Mouse (Mus musculus) heart, embryonic 11.5 days (tissue): ENCODE results near the gene Vps8. TPM values are rescaled to one million over a fixed set of nuclear protein-coding genes. Genes with fewer than 3 reads are reported as not detected.

Experiments
- ATAC-seq: fragments of 200-750 bp; cut with Nextera tagmentation; replicated peaks from 2 replicates; pipeline ENCODE4 v1.8.0; 2017; ENCODE audit warnings: moderate library complexity; ENCODE audit not compliant: insufficient number of reproducible peaks, low FRiP score, low TSS enrichment
- H3K27ac ChIP-seq: fragments of 300-500 bp; sonication (generic); 2 replicates; pipeline ENCODE4 v1.5.1; 2014; ENCODE audit warnings: mild to moderate bottlenecking, low read depth, low read length
- H3K27me3 ChIP-seq: fragments of 300-500 bp; sonication (generic); 2 replicates; pipeline ENCODE4 v1.6.1; 2014; ENCODE audit warnings: mild to moderate bottlenecking, low read length, mixed read lengths; ENCODE audit not compliant: control insufficient read depth, insufficient read depth
- H3K36me3 ChIP-seq: fragments of 300-500 bp; sonication (generic); 2 replicates; pipeline ENCODE4 v1.6.1; 2014; ENCODE audit warnings: mild to moderate bottlenecking, low read length, moderate library complexity, mixed read lengths; ENCODE audit not compliant: control insufficient read depth, insufficient read depth
- H3K4me1 ChIP-seq: fragments of 300-500 bp; sonication (generic); 2 replicates; pipeline ENCODE4 v1.6.1; 2014; ENCODE audit warnings: low read length; ENCODE audit not compliant: control insufficient read depth, insufficient read depth
- H3K4me2 ChIP-seq: fragments of 300-500 bp; sonication (generic); 2 replicates; pipeline ENCODE4 v1.6.1; 2014; ENCODE audit warnings: mild to moderate bottlenecking, moderate library complexity
- H3K4me3 ChIP-seq: fragments of 300-500 bp; sonication (generic); 2 replicates; pipeline ENCODE4 v1.5.1; 2014; ENCODE audit warnings: low read depth, low read length
- H3K9ac ChIP-seq: fragments of 300-500 bp; sonication (generic); 2 replicates; pipeline ENCODE4 v1.6.1; 2014; ENCODE audit warnings: mild to moderate bottlenecking, low read depth, low read length, moderate library complexity
- H3K9me3 ChIP-seq: fragments of 300-500 bp; sonication (generic); replicated peaks from 2 replicates; pipeline ENCODE4 v1.6.1; 2016; ENCODE audit warnings: low read length; ENCODE audit not compliant: control insufficient read depth
- WGBS: fragments of 180-500 bp; shearing (Covaris S2); extraction: QIAGEN DNeasy Blood & Tissue Kit; methylation state at CpG from one replicate; pipeline ENCODE4 v1.1.7; 2014; ENCODE audit not compliant: insufficient replicate concordance; 5-methylcytosine and 5-hydroxymethylcytosine counted together
- polyA plus RNA-seq: library from polyadenylated mRNA; unstranded; fragments of >200 nt; fragmentation: Nextera tagmentation; extraction: Ambion mirVana; gene quantifications from 2 replicates; pipeline ENCODE4 v1.2.1, GENCODE M21; 2014

Gene Vps8
- polyA plus RNA-seq, 1 experiment from 2014 or later = 22.5 TPM

DNA sequence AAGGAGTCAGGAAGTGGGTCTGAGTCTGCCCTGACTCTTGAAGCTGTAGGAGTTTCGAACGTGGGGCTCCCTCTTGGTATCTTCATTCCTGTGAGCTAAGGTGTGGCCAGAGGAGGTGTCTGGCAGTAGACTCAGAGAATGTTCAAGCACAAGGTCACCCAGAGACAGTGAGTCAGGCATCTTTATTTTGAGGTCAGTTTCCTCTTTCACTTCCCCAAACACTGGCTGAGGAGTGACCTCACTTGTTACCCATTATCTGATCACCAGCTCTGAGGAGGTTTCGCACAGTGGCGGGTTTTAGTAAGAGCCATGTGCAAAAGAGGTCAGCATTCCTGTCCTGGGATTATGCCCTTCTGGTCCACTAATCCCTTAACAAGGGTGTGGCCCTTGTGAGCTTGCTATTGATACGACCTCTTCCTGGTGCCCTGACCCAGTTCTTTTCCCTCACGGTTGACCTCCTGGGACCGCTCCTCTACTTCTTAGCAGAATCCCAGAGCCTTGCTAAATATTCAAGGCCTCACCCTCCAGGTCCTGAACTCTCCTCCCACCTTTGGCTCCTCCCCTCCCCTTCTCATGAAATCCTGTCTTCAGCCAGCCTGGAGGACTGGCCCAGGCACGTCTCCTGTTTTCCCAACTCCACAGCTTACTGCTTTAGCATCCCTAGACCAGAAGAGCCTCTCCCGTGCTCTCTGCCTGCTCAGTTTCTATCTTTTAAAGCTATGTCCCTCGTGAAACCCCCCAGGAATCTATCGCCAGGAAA lies 40.6 kb upstream of the Vps8 start:
- Histone ChIP-seq H3K9ac (no peak overlapping the region), H3K9me3 (no peaks in the 10 kb centered on the region), H3K27me3 (0 out of 2 replicates have a peak, but pooled peaks cover 2% of the 10 kb centered on the region), H3K4me1 (0 out of 2 replicates have a peak, but pooled peaks cover 7% of the 10 kb centered on the region), H3K4me3 (no peak overlapping the region), H3K36me3 (no peaks in the 10 kb centered on the region), H3K27ac (no peak overlapping the region), H3K4me2 (no peak overlapping the region)
- 24% methylated on average over 11 of the region's 11 CpGs for WGBS
- ATAC-seq = no peak

DNA sequence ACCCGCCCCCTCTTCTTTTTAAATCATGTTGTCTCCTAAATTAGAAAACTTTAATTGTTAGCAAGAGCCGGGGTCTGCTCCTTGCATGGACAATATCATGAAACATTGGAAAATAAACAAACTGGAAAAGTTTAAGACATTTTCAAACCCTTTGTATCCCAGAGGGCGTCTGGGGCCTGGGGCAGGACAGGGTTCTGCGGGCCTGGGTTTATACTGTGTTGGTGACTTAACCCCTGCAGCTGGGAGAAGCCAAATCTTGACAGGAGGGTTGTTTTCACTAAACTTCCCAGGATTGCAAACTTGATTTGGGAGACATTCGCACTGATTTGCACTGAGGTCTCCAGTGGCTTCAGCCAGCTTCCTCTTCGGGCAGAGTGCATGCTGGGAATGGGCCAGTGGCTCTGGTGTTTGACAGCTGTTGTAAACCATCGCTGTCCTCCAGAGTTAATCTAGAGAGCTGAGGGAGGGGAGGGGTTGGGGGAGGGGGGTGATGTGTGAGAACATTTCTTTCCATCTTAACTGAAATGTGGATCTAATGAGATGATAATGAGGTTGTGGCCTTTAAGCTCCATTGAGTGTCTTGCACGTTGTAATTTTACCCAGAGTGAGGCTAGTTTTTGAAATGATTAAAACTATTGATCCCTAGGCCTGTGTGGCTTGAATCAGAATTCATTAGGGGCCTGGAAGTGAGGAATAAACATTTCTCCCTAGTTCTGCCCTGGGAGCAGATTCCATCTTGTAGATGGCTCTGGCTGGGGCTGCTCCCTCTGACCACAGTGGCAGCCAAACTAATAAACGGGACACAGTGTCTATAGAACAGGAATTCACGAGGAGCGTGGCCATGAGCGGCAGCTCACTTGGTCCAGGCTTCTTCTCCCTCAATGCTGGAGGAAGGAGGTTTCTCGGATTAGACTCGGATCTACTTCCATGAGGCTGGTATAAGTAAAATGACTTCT lies 36.7 kb upstream of the Vps8 start:
- H3K4me1 ChIP-seq = 0 out of 2 replicates have a peak, but pooled peaks cover 7% of the 10 kb centered on the region
- H3K4me2 ChIP-seq = no peak overlapping the region
- H3K4me3 ChIP-seq = no peak overlapping the region
- 0 out of 2 replicates have a peak, but pooled peaks cover 2% of the 10 kb centered on the region for H3K27me3 ChIP-seq
- no peaks in the 10 kb centered on the region for H3K9me3 ChIP-seq
- no peak overlapping the region for H3K9ac ChIP-seq
- no peaks in the 10 kb centered on the region for H3K36me3 ChIP-seq
- no peak overlapping the region for H3K27ac ChIP-seq
- no peak for ATAC-seq
- 57% methylated on average over 14 of the region's 14 CpGs for WGBS

DNA sequence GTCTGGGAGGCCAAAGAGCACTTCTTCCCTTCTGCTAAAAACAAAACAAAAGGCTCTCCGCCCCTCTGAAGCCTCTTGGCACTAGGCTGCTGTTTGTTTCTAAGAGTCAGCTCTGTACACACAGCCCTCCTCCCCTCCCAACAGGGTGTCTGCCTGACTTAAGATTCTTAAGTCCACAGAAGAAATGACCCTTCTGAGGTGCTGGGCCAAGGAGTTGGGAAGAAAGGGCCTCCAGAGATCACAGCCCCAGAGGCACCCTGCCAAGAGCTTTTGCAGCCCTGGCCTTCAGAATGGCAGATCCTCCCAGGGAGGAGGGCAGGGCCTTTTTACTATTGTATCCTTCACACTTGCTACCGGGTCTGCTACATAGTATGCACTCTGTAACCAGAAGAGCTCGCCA lies 33.6 kb upstream of the Vps8 start:
- no peaks in the 10 kb centered on the region for H3K9me3 ChIP-seq
- H3K36me3 ChIP-seq = no peaks in the 10 kb centered on the region
- peaks cover 4% of the 10 kb centered on the region; the same call in 1 of the 2 replicates for H3K4me1 ChIP-seq
- ATAC-seq = no peak
- H3K27ac ChIP-seq = no peak overlapping the region
- WGBS = 58% methylated on average over 3 of the region's 3 CpGs
- H3K4me3 ChIP-seq = no peak overlapping the region
- no peak overlapping the region for H3K4me2 ChIP-seq
- H3K27me3 ChIP-seq = 0 out of 2 replicates have a peak, but pooled peaks cover 2% of the 10 kb centered on the region
- no peak overlapping the region for H3K9ac ChIP-seq

DNA sequence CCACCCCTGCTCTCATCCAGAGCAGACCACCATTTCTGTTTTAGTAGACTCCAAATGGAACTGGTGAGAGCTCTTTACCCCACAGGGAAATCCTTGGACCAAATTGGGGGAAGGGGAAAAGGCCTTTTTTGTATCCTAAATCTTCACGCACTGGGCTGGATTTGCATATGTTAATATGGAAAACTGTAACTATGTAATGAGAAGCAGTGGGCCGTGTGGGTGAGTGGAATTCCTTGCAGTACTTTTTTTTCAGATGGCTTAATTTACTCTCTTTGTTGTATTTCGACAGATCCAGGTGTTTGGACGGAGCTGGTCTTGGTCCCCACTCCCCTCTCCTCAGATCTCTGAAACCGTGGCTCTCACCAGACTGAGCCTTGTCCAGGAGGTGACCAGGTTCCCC lies 32.2 kb upstream of the Vps8 start:
- no peak for ATAC-seq
- no peaks in the 10 kb centered on the region for H3K27me3 ChIP-seq
- no peak overlapping the region for H3K4me3 ChIP-seq
- no peaks in the 10 kb centered on the region for H3K36me3 ChIP-seq
- H3K9me3 ChIP-seq = no peaks in the 10 kb centered on the region
- no peak overlapping the region for H3K27ac ChIP-seq
- WGBS = 61% methylated on average over 5 of the region's 5 CpGs
- no peak overlapping the region for H3K4me2 ChIP-seq
- H3K4me1 ChIP-seq = peaks cover 9% of the 10 kb centered on the region; the same call in 1 of the 2 replicates
- H3K9ac ChIP-seq = no peak overlapping the region

DNA sequence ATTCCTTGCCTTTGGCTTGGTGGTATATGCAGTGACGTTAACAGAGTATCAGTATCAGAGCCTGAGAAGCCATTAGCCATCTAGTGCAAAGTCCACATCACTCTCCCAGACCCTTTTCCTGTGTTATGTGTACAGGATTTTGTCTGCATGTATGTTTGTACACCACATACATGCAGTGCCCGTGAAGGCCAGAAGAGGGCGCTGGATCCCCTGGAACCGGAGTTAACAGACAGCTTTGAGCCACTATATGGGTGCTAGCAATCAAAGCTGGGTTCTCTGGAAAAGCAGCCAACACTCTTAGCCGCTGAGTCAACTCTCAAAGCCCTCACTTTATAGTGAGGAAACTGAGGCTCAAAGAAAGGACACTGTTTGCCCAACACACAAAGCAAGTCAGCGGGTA lies 30.8 kb upstream of the Vps8 start:
- 64% methylated on average over 6 of the region's 6 CpGs for WGBS
- H3K9me3 ChIP-seq = no peaks in the 10 kb centered on the region
- no peaks in the 10 kb centered on the region for H3K36me3 ChIP-seq
- no peaks in the 10 kb centered on the region for H3K27me3 ChIP-seq
- no peak overlapping the region for H3K9ac ChIP-seq
- no peak overlapping the region for H3K4me2 ChIP-seq
- no peak overlapping the region for H3K4me3 ChIP-seq
- no peak overlapping the region for H3K27ac ChIP-seq
- peaks cover 9% of the 10 kb centered on the region; the same call in 1 of the 2 replicates for H3K4me1 ChIP-seq
- no peak for ATAC-seq

DNA sequence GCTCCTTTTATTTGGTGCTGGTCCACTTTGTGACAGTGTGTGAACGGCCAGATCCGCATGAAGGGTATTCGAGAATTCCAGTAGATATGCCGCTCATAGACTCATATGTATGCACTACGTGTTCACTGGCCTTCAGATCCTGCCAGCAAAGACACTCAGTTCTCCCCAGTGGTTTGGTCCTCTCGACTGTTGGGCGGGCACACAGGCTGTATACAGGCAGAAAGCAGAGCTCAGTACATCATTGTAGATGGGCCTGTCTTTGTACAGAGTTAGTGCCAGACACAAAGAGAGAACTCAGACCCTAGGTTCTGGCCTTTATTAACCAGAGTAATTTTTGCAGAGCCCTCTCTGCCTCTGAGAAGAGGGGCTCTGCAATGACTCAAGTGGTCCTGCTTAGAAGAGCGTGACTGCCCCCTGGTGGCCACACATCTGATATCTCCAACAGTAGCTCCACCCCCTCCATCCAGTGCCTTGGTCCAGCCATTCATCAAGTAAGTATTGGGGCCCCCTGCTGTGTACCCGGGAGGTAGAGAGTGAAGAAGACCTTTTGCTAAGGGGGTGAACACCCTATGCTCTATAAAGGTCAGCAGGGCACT lies 30.3 kb upstream of the Vps8 start:
- H3K4me1 ChIP-seq = peaks cover 9% of the 10 kb centered on the region; the same call in 1 of the 2 replicates
- no peaks in the 10 kb centered on the region for H3K36me3 ChIP-seq
- WGBS = 47% methylated on average over 9 of the region's 9 CpGs
- no peaks in the 10 kb centered on the region for H3K27me3 ChIP-seq
- H3K4me3 ChIP-seq = no peak overlapping the region
- no peaks in the 10 kb centered on the region for H3K9me3 ChIP-seq
- H3K9ac ChIP-seq = no peak overlapping the region
- peak overlapping the region; percentile 17; the same call in 1 of the 2 replicates for H3K27ac ChIP-seq
- H3K4me2 ChIP-seq = no peak overlapping the region
- peak; percentile 70; the same call in 1 of the 2 replicates for ATAC-seq

DNA sequence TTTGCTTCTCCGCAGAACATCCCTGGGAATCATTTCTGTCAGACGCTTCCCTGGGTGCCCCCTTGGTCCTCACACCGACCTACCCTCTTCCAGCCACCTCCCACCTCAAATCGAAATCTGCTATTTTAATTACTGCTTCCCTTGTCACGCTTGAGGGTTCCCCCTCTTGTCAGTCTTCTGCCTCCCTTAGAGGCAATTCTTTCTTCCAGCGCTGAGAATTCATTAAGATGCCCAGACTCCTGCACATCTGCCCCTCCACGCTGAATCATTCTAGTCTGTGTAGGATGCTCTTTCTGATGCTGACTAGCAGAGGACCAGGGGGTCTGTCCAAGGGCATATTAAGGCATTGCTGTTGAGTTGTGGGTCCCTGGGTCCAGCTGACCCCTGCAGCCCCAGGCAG lies 27.4 kb upstream of the Vps8 start:
- no peak overlapping the region for H3K4me3 ChIP-seq
- H3K4me1 ChIP-seq = peaks cover 15% of the 10 kb centered on the region
- H3K27ac ChIP-seq = no peak overlapping the region
- ATAC-seq = no peak
- no peaks in the 10 kb centered on the region for H3K36me3 ChIP-seq
- H3K9me3 ChIP-seq = no peaks in the 10 kb centered on the region
- WGBS = 64% methylated on average over 7 of the region's 7 CpGs
- 0 out of 2 replicates have a peak overlapping the region, but pooled peaks have one; percentile 34 for H3K9ac ChIP-seq
- H3K27me3 ChIP-seq = no peaks in the 10 kb centered on the region
- H3K4me2 ChIP-seq = no peak overlapping the region

DNA sequence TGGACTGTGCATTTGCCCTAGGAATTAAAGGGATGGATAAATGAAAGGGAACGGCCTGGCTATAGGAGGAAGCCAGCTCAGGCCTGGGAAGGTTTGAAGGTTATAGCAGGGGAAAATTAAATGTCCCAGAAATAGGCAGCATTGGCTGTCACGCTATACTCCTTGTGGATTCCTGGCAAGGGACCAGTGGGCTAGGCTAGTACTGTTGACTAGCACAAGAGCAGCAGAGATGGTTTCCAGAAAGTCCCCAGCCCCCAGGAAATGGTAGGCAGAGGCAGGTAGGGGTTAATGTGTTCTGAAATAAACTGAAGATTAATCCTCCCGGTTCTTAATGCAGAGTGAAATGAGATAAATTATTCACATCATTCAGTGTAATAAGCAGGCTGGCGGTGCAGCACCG lies 25.2 kb upstream of the Vps8 start:
- no peak for ATAC-seq
- no peak overlapping the region for H3K9ac ChIP-seq
- H3K36me3 ChIP-seq = no peaks in the 10 kb centered on the region
- no peak overlapping the region for H3K27ac ChIP-seq
- no peak overlapping the region for H3K4me2 ChIP-seq
- H3K4me1 ChIP-seq = peaks cover 21% of the 10 kb centered on the region
- no peaks in the 10 kb centered on the region for H3K27me3 ChIP-seq
- no peak overlapping the region for H3K4me3 ChIP-seq
- H3K9me3 ChIP-seq = no peaks in the 10 kb centered on the region
- WGBS = 63% methylated on average over 5 of the region's 5 CpGs
